Mouse (Mus musculus) bone marrow macrophage, adult 2 months (primary cell): Measurements from ENCODE around the gene Pnrc1.

Experiments
- CTCF ChIP-seq: IDR thresholded peaks from 2 replicates; pipeline ENCODE4 v1.5.1; 2012; ENCODE audit warnings: low read depth, mild to moderate bottlenecking, low read length, moderate library complexity
- POLR2A ChIP-seq: IDR thresholded peaks from 2 replicates; pipeline ENCODE4 v1.6.1; 2012; ENCODE audit warnings: mild to moderate bottlenecking, low read depth, low read length, borderline replicate concordance

DNA sequence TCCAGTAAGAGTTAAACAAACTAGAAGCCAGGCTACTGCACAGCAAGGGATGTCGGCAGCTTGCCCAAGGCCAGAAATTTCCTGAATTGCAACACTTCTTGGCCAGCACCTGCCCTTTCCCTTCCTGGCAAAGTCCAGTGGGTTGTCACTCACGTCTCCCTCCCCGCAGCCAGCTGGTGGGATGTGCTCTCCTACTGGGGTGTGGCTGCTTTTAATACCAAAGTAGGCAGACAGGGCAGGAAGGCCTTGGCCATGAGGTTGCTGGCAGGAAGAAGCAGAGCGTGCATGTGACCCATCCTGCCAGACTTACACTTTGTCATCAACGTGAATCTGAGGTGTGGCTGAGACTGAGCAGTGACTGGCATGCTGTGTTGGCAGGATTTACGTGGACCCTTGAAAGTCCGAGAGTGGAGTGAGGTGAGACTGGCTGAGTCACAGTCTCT, 28.6 kb downstream of the Pnrc1 start:
- TF ChIP-seq POLR2A, result no peak
- TF ChIP-seq CTCF, result no peak
